Mouse (Mus musculus): ENCODE data around the gene Gstm4. TPM values are rescaled to one million over a fixed set of nuclear protein-coding genes. Genes with fewer than 3 reads are reported as not detected.

Gene Gstm4
- total RNA-seq, 2 experiments from 2014 or later = 9.1 to 10.7 TPM

Other genes with a start within 250 kb of the Gstm4 start
- gene Eps8l3, start 167.7 kb downstream of the Gstm4 start, total RNA-seq (2021) = not detected
- gene Gstm5, start 149.1 kb downstream of the Gstm4 start, total RNA-seq (2021) = 100 to 1,000 TPM; 234 to 260 TPM
- 10 to 100 TPM; 89.9 to 93.5 TPM for gene Gstm7, start 113.1 kb downstream of the Gstm4 start, total RNA-seq (2021)
- gene Gstm6, start 101.1 kb downstream of the Gstm4 start, total RNA-seq (2021) = 1 to 10 TPM; 4.0 to 5.0 TPM
- gene Gstm3, start 75.6 kb downstream of the Gstm4 start, total RNA-seq (2021) = not detected
- 1 to 10 TPM; 3.1 to 4.3 TPM for gene Gstm2, start 58.4 kb downstream of the Gstm4 start, total RNA-seq (2021)
- 100 to 1,000 TPM; 225 to 239 TPM for gene Gstm1, start 26.9 kb downstream of the Gstm4 start, total RNA-seq (2021)
- gene Ampd2, start 41.8 kb upstream of the Gstm4 start, total RNA-seq (2021) = 10 to 100 TPM; 48.1 to 50.3 TPM
- not detected for gene Gnat2, start 47.9 kb upstream of the Gstm4 start, total RNA-seq (2021)
- gene Gnai3, start 101.3 kb upstream of the Gstm4 start, total RNA-seq (2021) = 10 to 100 TPM; 25.6 to 27.7 TPM
- 10 to 100 TPM; 18.1 to 19.4 TPM for gene Gpr61, start 110.0 kb upstream of the Gstm4 start, total RNA-seq (2021)
- gene Amigo1, start 141.4 kb upstream of the Gstm4 start, total RNA-seq (2021) = 10 to 100 TPM; 68.7 to 72.9 TPM
- gene Cyb561d1, start 156.3 kb upstream of the Gstm4 start, total RNA-seq (2021) = 10 to 100 TPM; 17.4 to 17.9 TPM
- 10 to 100 TPM; 24.0 to 24.2 TPM for gene Atxn7l2, start 166.0 kb upstream of the Gstm4 start, total RNA-seq (2021)
- 1 to 10 TPM; 1.3 to 1.9 TPM for gene Sypl2, start 181.8 kb upstream of the Gstm4 start, total RNA-seq (2021)
- 10 to 100 TPM; 73.8 to 88.5 TPM for gene Psma5, start 212.0 kb upstream of the Gstm4 start, total RNA-seq (2021)
- gene Sort1, start 239.2 kb upstream of the Gstm4 start, total RNA-seq (2021) = 100 to 1,000 TPM; 293 to 302 TPM